Mouse (Mus musculus) erythroblast, adult 5-6 weeks (primary cell): ENCODE data around the gene Cnn1. TPM values are rescaled to one million over a fixed set of nuclear protein-coding genes. Genes with fewer than 3 reads are reported as not detected.
A peak's percentile ranks its signal among the peaks of the same experiment; 100 is the strongest.

ENCODE experiments used
- ATAC-seq: replicated peaks from 2 replicates; pipeline ENCODE4 v1.8.0; 2016; ENCODE audit warnings: moderate number of reproducible peaks, mild to moderate bottlenecking, moderate TSS enrichment, inconsistent platforms; ENCODE audit not compliant: poor library complexity, low FRiP score, severe bottlenecking
- total RNA-seq, 2 experiments: library from RNA; stranded (forward) in 1 of 2; stranded (reverse) in 1 of 2; fragments of 150-400 nt in 1 of 2; fragments of 200-764, 138-1000 nt in 1 of 2; gene quantifications; 2 replicates each; pipeline versions ENCODE4 v1.2.3 to v1.2.4; 2015 to 2017; ENCODE audit warnings: low replicate concordance in 2 of 2

The Cnn1 gene
- total RNA-seq (2015; ENCODE audit: low replicate concordance) (not detected in 2 replicates), total RNA-seq (2017; ENCODE audit: low replicate concordance) (not detected in 2 replicates)

DNA sequence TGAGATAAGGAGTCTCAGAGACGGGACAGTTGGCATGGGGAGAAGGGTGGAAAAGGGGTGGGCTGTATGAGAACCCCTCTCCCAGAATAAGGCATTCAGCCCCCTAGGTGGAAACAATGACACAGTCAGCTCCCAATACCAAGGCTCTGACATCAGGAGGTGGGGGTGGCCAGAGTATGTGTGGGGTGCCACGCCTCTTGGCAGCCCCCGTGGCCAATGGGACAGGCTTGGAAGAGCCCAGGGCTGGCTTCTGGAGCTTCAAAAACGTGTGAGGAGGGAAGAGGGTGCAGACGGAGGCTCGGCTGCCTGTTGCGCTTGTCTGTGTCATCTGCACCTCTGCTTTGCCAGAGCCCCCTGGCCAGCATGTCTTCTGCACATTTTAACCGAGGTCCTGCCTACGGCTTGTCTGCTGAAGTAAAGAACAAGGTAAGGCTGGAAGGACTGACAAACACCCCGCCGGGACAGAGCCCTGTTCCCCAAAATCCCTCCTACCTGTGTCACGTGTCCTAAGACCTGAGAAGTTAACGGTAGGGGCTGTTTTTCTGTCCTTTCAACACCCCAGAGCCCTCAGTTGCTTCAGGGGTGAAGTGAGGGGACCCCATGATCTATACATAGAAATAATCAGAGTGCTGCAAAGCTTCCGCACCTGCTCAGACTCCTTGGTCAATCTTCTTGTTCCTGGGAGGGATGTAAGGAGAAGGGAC lies at the start of gene Cnn1:
TSS of gene Cnn1 (plus strand) at position 224 of the 704 bp plus-strand sequence.
- ATAC-seq = no peak

DNA sequence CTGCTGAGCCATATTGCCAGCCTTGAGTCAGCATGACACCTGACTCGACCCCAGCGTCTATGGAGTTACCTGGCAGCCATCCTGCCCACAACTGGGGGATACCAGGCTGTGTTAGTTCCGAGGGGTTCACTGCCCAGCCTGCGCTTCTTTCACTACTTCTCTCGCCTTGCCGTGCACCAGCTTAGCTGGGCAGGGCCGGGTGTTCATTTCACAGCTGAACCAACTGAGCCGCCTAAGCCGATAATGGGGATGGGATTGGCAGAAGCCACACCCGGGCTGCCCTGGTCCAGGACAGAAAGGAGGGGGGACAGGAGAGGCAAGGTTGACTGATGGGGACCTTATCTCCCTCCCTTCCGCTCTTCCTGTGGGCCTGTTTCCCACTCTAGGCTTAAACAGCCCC lies 49.7 kb upstream of the Cnn1 start:
- no peak for ATAC-seq

DNA sequence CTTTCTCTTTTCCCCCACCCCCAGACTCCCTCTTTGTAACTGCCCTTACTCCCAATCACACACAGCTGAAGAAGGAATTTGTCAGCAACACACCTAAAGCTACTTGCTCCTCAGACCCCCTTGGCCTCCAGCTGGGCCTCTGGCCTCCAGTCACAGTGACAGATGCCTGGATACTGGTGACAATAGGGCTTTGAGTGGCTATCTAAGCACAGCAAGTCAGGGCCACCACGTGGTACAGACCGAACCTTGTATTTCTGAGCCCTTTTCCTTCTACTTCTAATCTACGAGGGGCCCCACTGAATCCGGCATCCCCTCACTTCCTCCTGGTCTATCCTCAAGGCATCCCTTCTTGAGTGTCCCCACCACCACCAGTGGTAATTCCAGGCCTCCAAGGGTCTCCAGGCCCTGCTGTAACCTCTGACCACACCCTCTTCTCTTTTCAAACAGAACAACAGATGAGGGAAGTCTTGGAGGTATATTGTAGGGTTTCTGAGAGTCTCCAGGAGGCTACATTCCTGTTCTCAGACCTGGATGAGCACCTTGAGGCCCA lies 49.2 kb upstream of the Cnn1 start:
- no peak for ATAC-seq

DNA sequence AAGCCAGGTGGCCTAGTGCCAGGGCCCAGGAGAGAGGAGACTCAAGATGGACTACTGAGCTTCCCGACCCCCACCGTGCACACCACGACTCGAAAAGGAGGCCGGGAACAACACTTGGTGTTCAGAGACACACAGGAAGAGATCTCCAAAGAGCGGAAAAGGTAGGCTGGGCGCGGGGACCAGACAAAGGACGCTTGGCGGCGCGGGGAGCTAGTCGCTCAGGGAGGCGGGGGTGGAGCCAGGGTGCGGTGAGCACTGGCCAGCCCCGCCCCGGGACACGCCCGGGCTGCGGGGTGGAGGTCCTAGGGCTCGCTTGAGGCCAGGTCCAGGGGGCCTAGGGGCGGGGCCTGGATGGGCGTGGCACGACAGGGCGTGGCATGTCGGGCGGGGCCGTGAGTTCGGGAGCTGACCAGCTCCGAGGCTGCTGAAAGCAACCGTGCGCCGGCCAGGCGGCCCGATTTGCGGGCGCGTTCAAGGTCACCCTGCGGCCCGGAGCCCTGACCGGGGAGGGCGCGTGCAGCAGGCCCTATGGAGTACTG lies 48.6 kb upstream of the Cnn1 start:
- ATAC-seq = no peak

DNA sequence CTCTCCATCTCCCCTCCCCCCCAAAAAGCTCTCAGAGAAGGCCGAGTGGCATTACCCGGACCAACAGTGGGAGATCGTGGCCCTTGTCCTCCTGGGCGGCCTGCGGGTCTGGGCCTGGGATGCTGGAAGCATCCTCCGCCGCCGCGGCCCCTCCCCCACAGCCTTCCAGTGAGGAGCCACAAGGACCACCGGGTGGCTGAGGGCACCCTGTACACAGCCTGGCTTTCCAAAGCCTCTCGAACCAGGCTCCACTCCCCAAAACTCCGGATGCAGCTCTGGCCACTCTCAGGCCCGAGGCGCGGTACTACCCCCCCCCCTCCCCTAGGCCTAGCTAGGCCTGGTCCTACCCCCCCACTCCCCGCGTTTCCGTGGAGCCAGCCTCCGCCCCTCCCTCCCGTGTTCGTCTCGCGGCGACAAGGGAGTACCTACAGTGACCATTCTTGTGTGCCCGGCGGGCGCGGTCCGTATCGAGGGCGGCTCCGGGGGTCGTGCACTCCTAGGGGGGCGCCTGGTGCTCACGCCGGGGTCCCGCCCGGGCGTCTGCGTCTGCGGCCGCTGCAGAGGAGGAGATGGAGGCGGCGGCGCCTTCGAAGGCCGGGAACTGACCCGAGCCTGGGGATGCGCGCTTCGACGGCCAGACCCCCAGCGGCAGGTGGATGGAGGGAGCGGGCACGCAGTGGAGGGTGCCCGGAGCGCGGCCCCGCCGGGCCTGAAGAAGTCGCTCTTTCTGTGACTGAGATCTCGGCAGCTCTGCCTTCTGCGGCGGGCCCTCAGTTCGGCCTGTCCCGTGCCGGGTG lies 47.7 kb upstream of the Cnn1 start:
- no peak for ATAC-seq

DNA sequence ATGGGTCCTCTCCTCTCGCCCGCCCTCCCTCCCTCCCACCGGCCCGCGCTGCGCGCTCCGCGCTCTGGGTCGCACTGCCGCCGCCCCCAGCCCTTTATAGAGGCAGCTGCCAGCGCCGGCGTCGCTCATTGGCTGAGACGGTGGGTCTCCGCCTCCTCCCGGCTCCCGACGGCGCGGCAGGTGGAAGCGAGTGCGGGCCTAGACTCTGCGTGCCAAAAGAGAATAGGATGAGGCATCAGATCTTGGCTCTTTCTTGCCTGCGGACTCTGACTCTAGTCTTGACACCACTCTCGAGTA lies 47.1 kb upstream of the Cnn1 start, which contains the start of gene Elavl3:
TSS of gene Elavl3 (minus strand) at position 66 of the 297 bp plus-strand sequence.
- no peak for ATAC-seq

DNA sequence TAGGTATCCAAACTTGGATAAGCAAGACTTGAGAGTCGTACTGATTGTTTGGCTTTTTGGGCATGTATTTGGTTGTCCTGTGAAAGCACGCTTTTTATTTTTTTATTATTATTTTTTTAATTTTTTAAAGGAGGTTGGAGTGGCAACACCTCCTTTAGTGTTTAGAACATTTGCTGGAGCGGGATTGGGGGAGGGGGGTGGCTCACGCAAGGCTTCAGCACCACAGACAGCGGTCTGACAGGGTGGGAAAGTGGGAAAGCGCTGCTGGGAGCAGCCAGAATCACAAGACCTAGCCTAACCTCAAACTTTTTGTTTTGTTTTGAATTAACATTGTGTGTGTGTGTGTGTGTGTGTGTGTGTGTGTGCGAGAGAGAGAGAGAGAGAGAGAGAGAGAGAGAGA lies 45.4 kb upstream of the Cnn1 start:
- no peak for ATAC-seq

DNA sequence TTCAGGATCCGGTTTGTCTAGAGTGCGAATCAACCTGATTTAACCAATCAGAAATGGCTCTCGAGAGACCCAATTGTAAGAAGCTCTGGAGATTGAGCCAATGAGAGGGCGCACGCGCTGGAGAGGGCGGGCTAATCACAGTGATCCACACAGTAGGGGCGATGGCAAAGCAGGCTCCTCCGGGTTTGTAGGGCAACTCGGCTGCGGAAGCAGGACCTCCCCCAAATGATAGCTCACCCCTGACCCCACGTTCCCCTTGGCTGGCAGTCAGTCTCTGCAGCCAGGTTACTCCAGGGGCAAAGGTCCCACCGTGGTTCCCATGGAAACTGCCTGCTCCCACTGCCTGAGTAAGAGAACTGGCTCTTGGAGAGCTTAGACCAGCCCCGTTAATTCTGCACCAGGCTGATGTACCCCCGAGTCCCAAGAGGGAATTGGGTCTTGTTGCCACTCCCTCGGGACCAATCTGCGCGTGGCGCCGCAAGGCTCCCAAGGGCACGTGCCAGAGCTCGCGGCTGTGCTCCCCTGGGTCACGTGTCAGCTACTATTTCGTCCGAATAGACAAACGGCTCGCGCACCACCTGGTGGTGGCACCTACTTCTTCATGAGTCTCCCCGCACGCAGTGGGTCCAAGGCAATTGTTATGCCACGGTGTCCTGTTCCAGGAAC lies 44.5 kb upstream of the Cnn1 start:
- ATAC-seq = peak; percentile 60

DNA sequence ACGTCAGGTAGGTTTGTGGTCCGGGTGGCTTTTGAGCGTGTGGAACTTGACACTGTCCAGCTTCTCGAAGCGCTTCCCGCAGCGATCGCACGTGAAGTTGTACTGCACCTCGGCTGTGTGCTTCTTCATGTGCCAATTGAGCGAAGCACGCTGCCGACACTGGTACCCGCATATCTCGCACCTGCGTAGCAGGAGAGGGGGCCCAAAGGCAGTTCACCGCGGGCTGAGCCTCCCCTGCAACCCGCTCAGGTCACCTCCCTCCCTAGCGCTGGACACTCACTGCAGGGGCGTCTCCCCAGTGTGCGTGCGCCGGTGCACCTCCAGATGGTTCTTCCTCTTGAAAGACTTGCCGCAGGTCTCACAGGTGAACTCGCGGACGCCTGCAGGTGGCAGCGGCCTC lies 43.3 kb upstream of the Cnn1 start:
- ATAC-seq = no peak

DNA sequence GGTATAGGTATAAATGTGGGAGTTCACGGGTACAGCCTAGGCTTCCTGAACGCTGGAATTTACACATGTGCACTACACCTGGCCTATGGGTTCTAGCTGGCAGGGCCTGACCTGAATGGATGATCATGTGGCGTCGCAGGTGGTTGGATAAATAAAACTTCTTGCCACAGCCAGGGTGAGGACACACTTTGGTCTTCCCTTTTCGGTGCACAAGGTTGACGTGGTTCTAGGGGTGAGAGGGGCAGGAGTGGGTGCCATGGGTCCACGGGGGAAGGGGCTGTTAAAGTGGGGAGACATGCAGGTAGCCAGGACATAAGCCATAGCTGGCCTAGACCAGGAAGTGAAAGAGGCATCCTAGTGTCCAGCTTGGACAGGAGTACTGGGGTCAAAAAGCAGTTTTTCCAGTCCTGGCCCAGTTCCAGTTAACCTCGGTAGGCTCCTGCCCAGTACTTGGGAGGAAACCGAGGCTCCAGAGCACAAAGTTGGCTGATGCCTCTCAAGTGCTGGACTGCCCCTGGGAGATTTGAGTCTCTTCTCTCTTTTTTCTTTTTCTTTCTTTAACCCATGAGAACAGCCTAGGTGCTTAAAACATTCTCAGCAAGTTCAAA lies 42.6 kb upstream of the Cnn1 start:
- no peak for ATAC-seq

DNA sequence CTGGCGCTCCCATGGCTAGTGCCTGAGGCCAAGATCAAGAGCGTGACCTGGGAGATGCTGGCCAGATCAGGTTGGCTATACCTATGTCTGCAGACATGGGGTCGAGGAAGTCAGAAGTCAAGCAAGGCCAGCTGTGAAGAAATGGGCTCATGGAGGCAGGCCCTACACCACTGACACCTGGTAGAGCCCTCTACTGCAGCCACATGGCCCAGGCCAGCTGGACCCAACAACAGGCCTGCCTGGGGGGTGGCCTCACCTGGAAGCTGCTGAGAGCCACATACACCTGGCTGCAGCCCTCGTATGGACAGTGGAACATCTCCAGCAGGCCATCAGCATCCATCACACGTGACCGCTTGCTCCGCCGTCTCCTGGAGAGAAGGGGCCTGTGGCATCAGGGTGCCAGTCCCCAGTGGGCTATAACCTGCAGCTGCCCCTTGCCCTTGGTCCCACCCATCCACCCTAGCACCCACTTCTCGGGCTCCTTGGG lies 41.9 kb upstream of the Cnn1 start:
- no peak for ATAC-seq

DNA sequence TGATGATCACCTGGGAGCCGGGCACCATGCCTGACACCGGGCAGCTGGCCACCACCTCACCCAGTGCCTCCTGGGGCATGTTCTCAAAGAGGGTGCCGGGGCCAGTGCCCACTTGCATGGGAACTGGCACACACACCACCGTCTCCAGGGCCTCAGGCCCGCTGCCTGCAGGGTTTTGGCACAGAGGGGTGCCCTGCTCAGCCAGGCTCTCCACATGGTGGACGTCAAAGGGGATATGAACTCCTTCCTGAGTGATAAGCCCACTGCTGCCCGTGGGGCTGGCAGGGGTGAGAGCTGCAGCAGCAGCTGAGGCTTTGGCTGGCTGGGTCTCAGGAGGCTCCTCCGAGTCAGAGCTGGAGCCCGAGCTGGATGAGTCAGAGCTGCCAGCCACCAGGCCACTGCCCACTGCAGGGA lies 41.0 kb upstream of the Cnn1 start:
- no peak for ATAC-seq

DNA sequence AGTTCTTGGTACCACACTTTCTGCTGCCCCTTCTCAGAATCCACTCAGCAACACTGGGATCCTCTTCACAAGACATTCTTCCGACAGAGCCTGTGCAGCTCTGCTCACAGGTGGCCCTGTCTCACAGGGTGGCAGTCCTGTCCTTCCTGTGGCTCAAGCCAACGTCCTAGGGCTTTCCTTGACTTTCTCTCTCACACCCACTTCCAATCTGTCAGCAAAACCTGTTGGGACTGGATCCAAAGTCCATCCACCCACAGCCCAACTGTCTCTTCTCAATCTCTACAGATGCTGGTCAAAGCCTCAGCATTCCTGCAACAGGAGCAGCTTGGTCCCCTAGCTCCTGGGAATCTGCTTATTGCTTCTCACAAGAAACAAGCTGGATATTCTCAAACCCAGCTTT lies 37.7 kb upstream of the Cnn1 start:
- ATAC-seq = no peak

DNA sequence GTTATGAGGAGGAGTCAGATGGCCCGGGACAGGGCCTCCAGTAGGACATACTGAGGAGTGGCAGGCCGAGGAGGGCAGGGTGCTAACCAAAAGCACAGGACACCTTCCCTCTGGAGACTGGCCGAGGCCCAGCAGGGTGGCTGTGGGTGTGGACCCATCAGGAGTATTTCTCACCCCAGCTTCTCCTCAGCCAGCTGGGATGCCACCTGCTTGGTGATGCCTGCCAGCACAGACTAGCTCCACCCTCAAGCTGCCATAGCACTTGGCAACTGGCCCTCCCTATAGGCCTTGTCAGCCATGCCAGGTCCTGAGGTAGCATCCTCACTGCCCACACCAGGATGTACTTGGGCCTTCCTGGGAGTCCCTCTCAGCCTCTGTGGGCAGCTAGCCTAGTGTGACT lies 34.7 kb upstream of the Cnn1 start:
- ATAC-seq = no peak

DNA sequence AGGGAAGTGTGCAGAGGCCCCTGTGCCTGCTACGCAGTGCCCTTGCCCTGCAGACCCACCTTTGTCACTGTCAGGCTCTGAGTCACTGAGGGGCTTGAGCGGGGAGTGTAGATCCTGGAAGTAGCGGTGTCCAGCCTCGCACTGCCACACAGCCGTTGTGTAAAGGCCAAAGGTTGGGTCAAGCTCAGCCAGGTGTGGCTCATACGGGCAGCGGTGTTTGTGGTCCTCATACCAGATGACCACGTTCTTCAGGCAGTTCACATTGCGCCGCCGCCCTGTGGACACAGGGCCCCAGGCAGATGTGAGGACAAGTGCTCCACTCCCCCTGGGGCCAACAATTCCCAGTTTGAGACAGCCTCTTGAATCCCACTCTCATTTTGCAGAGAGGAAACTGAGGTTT lies 33.4 kb upstream of the Cnn1 start:
- ATAC-seq = no peak

DNA sequence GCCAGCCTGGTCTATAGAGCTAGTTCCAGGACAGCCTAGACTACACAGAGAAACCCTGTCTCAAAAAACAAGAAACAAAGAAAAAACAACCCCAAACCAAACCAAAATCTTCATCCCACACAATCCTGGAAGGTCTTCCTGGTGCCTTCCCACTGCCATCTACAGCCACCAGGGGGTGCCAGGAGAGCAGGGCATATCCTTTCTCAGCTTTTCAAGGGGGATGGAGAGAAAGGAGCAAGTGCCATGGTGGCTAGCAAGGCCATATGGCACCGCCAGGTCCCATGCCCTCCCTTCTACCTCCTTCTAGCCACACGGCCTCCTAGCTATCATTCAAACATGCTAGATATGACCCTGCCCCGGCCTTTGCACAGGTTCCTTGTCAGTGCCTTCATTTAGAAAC lies 32.6 kb upstream of the Cnn1 start:
- ATAC-seq = no peak

DNA sequence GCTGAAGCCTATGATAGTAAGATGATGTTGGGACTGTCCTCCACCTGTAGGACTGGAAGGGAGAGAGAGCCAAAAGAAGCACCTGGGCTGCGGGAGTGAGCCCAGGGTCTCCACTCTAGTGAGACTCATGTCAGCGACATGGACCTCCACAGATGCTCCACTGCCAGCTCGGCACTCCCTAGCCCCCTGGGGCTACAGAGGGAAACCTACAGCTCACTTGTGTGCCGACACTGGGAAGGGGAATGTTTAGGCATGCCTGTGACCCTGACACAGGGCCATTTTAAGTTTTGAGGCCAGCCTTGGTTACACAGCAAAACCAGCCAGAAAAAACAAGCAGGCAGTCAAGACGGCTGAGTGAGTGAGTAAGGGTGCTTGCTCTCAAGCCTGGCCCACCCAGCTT lies 31.8 kb upstream of the Cnn1 start:
- ATAC-seq = no peak

DNA sequence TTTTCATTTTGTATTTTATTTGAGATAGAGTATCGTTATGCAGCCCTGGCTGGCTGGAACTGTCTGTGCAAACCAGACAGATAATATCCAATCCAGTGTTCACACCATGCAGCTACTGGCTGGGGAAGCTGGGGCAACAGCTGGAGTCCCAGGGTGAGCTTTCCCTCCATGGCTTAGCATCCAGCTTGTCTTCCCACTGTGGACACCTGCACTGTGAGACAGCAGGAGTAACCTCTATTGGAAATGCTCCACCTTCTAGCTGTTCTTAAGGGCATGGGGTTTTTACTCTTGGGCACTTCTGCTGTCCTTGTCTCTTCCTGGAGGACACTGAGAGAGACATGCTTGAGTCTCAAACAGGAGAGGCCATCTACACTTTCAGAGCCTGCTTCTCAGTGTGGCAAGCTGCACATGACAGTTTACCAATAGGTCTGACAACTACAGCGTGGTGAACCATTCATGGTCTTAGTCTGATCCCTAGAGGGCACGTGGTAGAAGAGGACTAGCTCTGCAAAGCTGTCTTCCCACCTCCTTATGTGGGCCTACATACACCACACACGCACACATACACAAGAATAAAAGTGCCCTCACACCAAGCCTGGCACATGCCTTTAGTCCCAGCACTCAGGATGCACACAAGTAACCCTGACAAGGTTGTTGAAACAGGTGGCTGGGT lies 29.0 kb upstream of the Cnn1 start:
- peak; percentile 1; the same call in 1 of the 2 replicates for ATAC-seq
